Mouse (Mus musculus) left cerebral cortex, adult 18-20 months (tissue): ENCODE measurements around the gene Armc2. TPM values are rescaled to one million over a fixed set of nuclear protein-coding genes. Genes with fewer than 3 reads are reported as not detected.

Source experiments
- DNase-seq, 2 experiments: peaks; one replicate each; pipeline ENCODE4 v3.0.0; 2021 to 2022; ENCODE audit warnings: low spot score in 2 of 2, mixed read lengths in 1 of 2
- total RNA-seq, 2 experiments: library from RNA; stranded (reverse); gene quantifications; 2 replicates each; pipeline ENCODE4 v1.2.3; 2021

Armc2 gene
- total RNA-seq, 2 experiments from 2014 or later, result 12.2 to 16.9 TPM

DNA sequence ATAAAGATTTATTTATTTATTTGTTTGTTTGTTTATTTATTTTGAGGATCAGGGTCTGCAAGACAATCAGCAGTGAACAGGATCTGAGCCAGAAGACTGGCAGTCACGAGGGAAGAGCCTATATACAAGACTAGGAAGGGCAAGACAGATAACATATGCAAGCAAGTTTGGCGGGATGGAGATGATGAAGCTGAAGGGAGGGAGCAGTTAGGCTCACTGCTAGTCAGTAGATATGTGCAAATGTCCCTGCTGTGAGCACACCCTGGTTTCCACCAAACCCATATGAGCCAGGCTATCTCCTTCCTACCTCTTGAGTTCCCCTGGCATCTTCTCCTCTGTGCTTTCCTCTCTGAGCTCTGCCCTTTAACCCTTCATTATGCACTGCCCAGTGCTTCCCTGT is 146.7 kb downstream of the Armc2 start:
- no peak for DNase-seq

DNA sequence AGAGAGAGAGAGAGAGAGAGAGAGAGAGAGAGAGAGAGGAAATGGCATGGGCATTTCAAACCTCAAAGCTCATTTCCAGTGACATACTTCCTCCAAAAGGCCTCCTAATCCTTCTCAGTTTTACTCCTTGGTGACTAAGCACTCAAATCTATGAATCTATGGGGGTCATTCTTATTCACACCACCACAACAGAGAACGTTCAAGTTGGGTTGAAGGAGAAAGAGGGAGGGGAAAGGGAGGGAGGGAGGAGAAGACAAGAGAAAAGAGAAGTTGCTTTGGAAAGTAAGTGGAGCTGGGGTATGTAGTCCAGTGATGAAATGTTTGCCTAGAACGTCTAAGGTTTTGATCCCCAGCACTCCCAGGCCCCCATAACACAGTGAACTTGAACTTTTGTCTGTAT is 148.1 kb downstream of the Armc2 start:
- DNase-seq, result no peak

GRCm38 (mm10) chr10:41867956-41868355 is 150.3 kb downstream of the Armc2 start:
- DNase-seq, result no peak

DNA sequence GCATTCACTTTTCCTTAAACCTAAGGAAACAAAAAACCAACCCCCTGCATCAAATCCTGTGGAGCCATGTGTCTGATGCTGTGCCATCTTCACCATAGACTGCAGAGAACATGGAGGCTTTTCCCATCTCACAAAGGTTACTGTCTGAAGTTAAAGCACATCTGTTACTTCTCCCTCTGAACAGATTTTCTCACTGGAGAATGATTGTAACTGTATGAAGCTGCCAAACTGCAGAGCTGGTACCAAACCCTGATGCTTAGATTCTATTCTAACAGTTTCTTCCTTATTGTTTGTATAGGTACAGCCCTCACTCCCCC is 151.4 kb downstream of the Armc2 start:
- no peak for DNase-seq

- DNase-seq, result no peak
Observed at GRCm38 (mm10) chr10:41866069-41866837, 152.0 kb downstream of the Armc2 start.

Other genes with a start within 250 kb of the Armc2 start
- gene Cep57l1, start 208.6 kb downstream of the Armc2 start, total RNA-seq, result 1 to 10 TPM; 5.4 to 7.3 TPM
- gene Sesn1, start 208.5 kb downstream of the Armc2 start, total RNA-seq, result 10 to 100 TPM; 49.4 to 52.7 TPM